In genomic region chr3:32553061-32553460, GRCm38 (mm10) we compare ENCODE assay signal across 11 mouse cellular contexts. TPM values are rescaled to one million over a fixed set of nuclear protein-coding genes. Genes with fewer than 3 reads are reported as not detected.
DNase-seq lines count a peak whose midpoint lies in the region; ATAC-seq and TF ChIP-seq lines count a peak whose summit lies in the region.
"Had no signal": no experiment of that assay in that cellular context is flagged by ENCODE, and none has a peak within 500 bp of the region (broad histone marks: within the 10 kb centered on the region; RNA-seq: fewer than 3 reads in every experiment).

No protein-coding gene starts in this region.

- H3K36me3 ChIP-seq in midbrain, postnatal 0 days (ENCODE audit: insufficient read depth, low read length), result peaks cover 28% of the 10 kb centered on the region
- H3K36me3 ChIP-seq in midbrain, embryonic 15.5 days (replicated peaks), result peaks cover 27% of the 10 kb centered on the region
- H3K36me3 ChIP-seq in kidney, embryonic 15.5 days, result peaks cover 53% of the 10 kb centered on the region

- WGBS in midbrain, postnatal 0 days, result 100% methylated on average over 1 of the region's 1 CpGs
- WGBS in midbrain, embryonic 15.5 days, result 100% methylated on average over 1 of the region's 1 CpGs
- 96% methylated on average over 1 of the region's 1 CpGs for WGBS in kidney, embryonic 15.5 days

- DNase-seq in embryo, embryonic 11 days, result peak; percentile 21
- no peak for DNase-seq in embryo, embryonic 10 days (ENCODE audit: low spot score)
- peak; percentile 5 for DNase-seq in midbrain, postnatal 0 days (ENCODE audit: low spot score)
- DNase-seq in thymus, postnatal 25 days, result peak; percentile 36
- no peak for DNase-seq in frontal cortex, postnatal 10 days (ENCODE audit: low spot score in 2 of 2)
- no peak for DNase-seq in cerebellum, postnatal 4 days (ENCODE audit: low spot score in 2 of 2)

- no peak overlapping the region for H3K4me2 ChIP-seq in midbrain, postnatal 0 days (ENCODE audit: low read depth, low read length, poor library complexity, severe bottlenecking)
- H3K4me2 ChIP-seq in midbrain, embryonic 15.5 days, result no peak overlapping the region
- H3K4me2 ChIP-seq in kidney, embryonic 15.5 days, result no peak overlapping the region
- H3K4me2 ChIP-seq: embryonic facial prominence, embryonic 13.5 days; heart, embryonic 15.5 days had no signal

- H3K4me1 ChIP-seq in midbrain, postnatal 0 days (ENCODE audit: insufficient read depth, low read length), result no peaks in the 10 kb centered on the region
- no peaks in the 10 kb centered on the region for H3K4me1 ChIP-seq in midbrain, embryonic 15.5 days
- no peaks in the 10 kb centered on the region for H3K4me1 ChIP-seq in kidney, embryonic 15.5 days
- H3K4me1 ChIP-seq: embryonic facial prominence, embryonic 13.5 days; heart, embryonic 15.5 days had no signal

- no peaks in the 10 kb centered on the region for H3K9me3 ChIP-seq in midbrain, postnatal 0 days (ENCODE audit: low read length)
- H3K9me3 ChIP-seq in midbrain, embryonic 15.5 days, result no peaks in the 10 kb centered on the region
- H3K9me3 ChIP-seq in kidney, embryonic 15.5 days (replicated peaks), result no peaks in the 10 kb centered on the region
- H3K9me3 ChIP-seq: embryonic facial prominence, embryonic 13.5 days; G1E; heart, embryonic 15.5 days had no signal

- peak; percentile 58 for TF ChIP-seq CTCF in midbrain, postnatal 0 days (IDR thresholded peaks at IDR 0.05)

- no peak overlapping the region for H3K27ac ChIP-seq in midbrain, postnatal 0 days (ENCODE audit: low read depth, low read length)
- H3K27ac ChIP-seq in midbrain, embryonic 15.5 days, result no peak overlapping the region
- no peak overlapping the region for H3K27ac ChIP-seq in kidney, embryonic 15.5 days
- H3K27ac ChIP-seq: embryonic facial prominence, embryonic 13.5 days; heart, embryonic 15.5 days had no signal

- H3K27me3 ChIP-seq in midbrain, postnatal 0 days (ENCODE audit: insufficient read depth, low read length), result no peaks in the 10 kb centered on the region
- no peaks in the 10 kb centered on the region for H3K27me3 ChIP-seq in midbrain, embryonic 15.5 days (replicated peaks)
- no peaks in the 10 kb centered on the region for H3K27me3 ChIP-seq in kidney, embryonic 15.5 days
- H3K27me3 ChIP-seq: embryonic facial prominence, embryonic 13.5 days; heart, embryonic 15.5 days had no signal

- ATAC-seq in midbrain, postnatal 0 days (ENCODE audit: low FRiP score), result no peak
- ATAC-seq in midbrain, embryonic 15.5 days (replicated peaks), result no peak
- ATAC-seq in kidney, embryonic 15.5 days (replicated peaks; ENCODE audit: low FRiP score), result 0 out of 2 replicates have a peak, but pooled peaks have one; percentile 33

- H3K9ac ChIP-seq in midbrain, postnatal 0 days (replicated peaks; ENCODE audit: low read length, poor library complexity, severe bottlenecking), result no peak overlapping the region
- H3K9ac ChIP-seq in midbrain, embryonic 15.5 days, result no peak overlapping the region
- no peak overlapping the region for H3K9ac ChIP-seq in kidney, embryonic 15.5 days
- H3K9ac ChIP-seq: embryonic facial prominence, embryonic 13.5 days; heart, embryonic 15.5 days had no signal

- H3K4me3 ChIP-seq in midbrain, postnatal 0 days (ENCODE audit: low read depth, low read length), result no peak overlapping the region
- no peak overlapping the region for H3K4me3 ChIP-seq in midbrain, embryonic 15.5 days
- no peak overlapping the region for H3K4me3 ChIP-seq in kidney, embryonic 15.5 days (replicated peaks)
- H3K4me3 ChIP-seq: embryonic facial prominence, embryonic 13.5 days; heart, embryonic 15.5 days had no signal

RNA-seq across cellular contexts. Expression of gene Mfn1, which starts 23.8 kb away (rescaled TPM):
- 27.5 and 37.8 TPM in 2 replicates for total RNA-seq in midbrain, postnatal 0 days (2014; rRNA removed)
- polyA plus RNA-seq in midbrain, postnatal 0 days (2015; fragmentation: Nextera tagmentation; extraction: Ambion mirVana), result 29.9 and 39.4 TPM in 2 replicates
- 30.3 and 34.1 TPM in 2 replicates for polyA plus RNA-seq in midbrain, embryonic 15.5 days (2015; fragmentation: Nextera tagmentation; extraction: Ambion mirVana)
- 32.3 and 33.4 TPM in 2 replicates for polyA plus RNA-seq in kidney, embryonic 15.5 days (2015; fragmentation: Nextera tagmentation; extraction: Ambion mirVana)

RNA-seq across cellular contexts. Expression of gene Zfp639, which starts 43.0 kb away (rescaled TPM):
- total RNA-seq in midbrain, postnatal 0 days (2014; rRNA removed), result 50.2 and 64.6 TPM in 2 replicates
- 40.6 and 43.5 TPM in 2 replicates for polyA plus RNA-seq in midbrain, postnatal 0 days (2015; fragmentation: Nextera tagmentation; extraction: Ambion mirVana)
- polyA plus RNA-seq in midbrain, embryonic 15.5 days (2015; fragmentation: Nextera tagmentation; extraction: Ambion mirVana), result 37.5 and 38.7 TPM in 2 replicates
- polyA plus RNA-seq in kidney, embryonic 15.5 days (2015; fragmentation: Nextera tagmentation; extraction: Ambion mirVana), result 32.8 and 36.1 TPM in 2 replicates

Comparison
In these comparisons a context has a peak if more than half of its experiments do, and no peak if none do; other contexts are left out.
1. DNase-seq: peak in embryo, embryonic 11 days (single experiment), midbrain, postnatal 0 days (single experiment) and thymus, postnatal 25 days (single experiment); none in embryo, embryonic 10 days (single experiment), frontal cortex, postnatal 10 days (0 of 2) and cerebellum, postnatal 4 days (0 of 2).